Mouse (Mus musculus): ENCODE results near the gene Ccdc107.

Gene Ccdc107

DNA sequence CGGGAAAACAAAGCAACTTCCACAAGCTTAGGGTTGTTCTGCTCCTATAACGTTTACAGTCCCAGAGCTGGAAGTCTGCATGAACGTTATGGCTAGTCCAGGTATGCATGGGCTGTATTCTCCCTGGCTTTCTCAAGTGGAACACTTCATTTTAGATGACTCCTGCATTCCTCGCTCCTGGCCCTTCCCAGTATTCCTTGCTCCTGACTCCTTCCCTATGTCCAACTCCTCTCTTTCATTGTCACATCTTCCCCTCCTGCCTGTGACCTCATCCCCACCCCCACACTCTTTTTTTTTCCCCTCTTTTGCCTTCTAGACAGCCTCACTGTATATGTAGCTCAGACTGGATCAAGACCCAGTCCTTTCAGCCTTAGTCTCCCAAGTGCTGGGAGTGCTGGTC is 21.1 kb downstream of the Ccdc107 start:
- no peak for DNase-seq

GRCm38 (mm10) chr4:43515764-43516708 is 23.3 kb downstream of the Ccdc107 start:
- no peak for DNase-seq

DNA sequence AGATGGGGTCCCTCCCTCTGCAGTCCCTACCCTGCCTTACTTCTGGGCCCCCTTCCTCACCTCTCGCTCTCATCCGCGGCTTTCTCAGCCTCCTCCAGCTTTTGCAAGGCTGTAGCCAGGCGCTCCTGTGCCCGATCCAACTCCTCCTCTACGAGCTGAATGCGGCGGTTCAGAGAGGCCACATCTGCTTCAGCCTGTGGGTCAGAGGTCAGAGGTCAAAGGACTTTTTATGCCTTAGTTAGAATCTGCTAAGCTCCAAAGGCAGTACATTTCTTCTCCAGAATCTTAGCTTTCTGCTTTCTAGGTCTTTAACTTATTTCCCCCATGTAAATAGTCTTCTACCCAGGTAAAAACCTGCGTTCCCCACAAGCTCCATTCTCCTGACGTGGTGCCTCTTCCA is 26.9 kb downstream of the Ccdc107 start:
- DNase-seq = no peak

- DNase-seq = peak; percentile 93
Observed at GRCm38 (mm10) chr4:43519956-43520355, 27.3 kb downstream of the Ccdc107 start.

GRCm38 (mm10) chr4:43527880-43528279 is 35.2 kb downstream of the Ccdc107 start:
- DNase-seq = no peak

GRCm38 (mm10) chr4:43528487-43528886 is 35.8 kb downstream of the Ccdc107 start:
- DNase-seq = no peak

GRCm38 (mm10) chr4:43530081-43530501 is 37.4 kb downstream of the Ccdc107 start:
- DNase-seq = no peak

GRCm38 (mm10) chr4:43530581-43530980 is 37.9 kb downstream of the Ccdc107 start:
- DNase-seq = peak; percentile 88

- peak; percentile 60 for DNase-seq
Observed at GRCm38 (mm10) chr4:43533270-43533669, 40.6 kb downstream of the Ccdc107 start.

GRCm38 (mm10) chr4:43535628-43536027 is 42.9 kb downstream of the Ccdc107 start:
- no peak for DNase-seq

GRCm38 (mm10) chr4:43536031-43536430 is 43.3 kb downstream of the Ccdc107 start:
- DNase-seq = no peak

DNA sequence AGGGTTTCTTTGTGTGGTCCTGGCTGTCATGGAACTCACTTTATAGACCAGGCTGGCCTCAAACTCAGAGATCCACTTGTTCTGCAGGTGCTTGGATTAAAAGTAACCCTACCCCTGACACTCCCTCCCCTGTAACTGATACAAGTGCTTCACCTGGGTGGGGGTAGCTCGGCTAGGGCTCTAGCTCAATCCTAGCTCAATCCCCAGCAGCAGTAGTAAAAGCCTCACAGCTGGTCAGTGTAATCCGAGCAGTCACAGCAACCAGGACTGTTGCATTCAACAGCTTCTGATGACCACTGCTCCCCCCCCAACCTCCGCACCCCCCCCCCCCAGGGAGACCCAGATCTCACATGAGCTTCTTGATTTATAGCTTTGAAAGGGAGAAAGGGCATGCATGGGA is 49.3 kb downstream of the Ccdc107 start:
- DNase-seq = no peak

Data from kidney, postnatal 10 days (tissue).